In genomic region chr9:36864862-36865813, GRCm38 (mm10) we compare ENCODE assay signal across 15 mouse cellular contexts. TPM values are rescaled to one million over a fixed set of nuclear protein-coding genes. Genes with fewer than 3 reads are reported as not detected.
DNase-seq lines count a peak whose midpoint lies in the region; ATAC-seq and TF ChIP-seq lines count a peak whose summit lies in the region.
"Had no signal": no experiment of that assay in that cellular context is flagged by ENCODE, and none has a peak within 500 bp of the region (broad histone marks: within the 10 kb centered on the region; RNA-seq: fewer than 3 reads in every experiment).

No protein-coding gene starts in this region.

- H3K9me3 ChIP-seq in hindbrain, postnatal 0 days (ENCODE audit: low read length), result no peaks in the 10 kb centered on the region
- H3K9me3 ChIP-seq: heart, embryonic 13.5 days; intestine, embryonic 15.5 days; limb, embryonic 12.5 days; lung, embryonic 15.5 days; stomach, embryonic 15.5 days had no signal

- H3K9ac ChIP-seq in hindbrain, postnatal 0 days (replicated peaks; ENCODE audit: low read length), result no peak overlapping the region
- H3K9ac ChIP-seq: heart, embryonic 13.5 days; intestine, embryonic 15.5 days; limb, embryonic 12.5 days; lung, embryonic 15.5 days; stomach, embryonic 15.5 days had no signal

- H3K4me2 ChIP-seq in hindbrain, postnatal 0 days (ENCODE audit: low read depth, low read length), result no peak overlapping the region
- H3K4me2 ChIP-seq: heart, embryonic 13.5 days; intestine, embryonic 15.5 days; limb, embryonic 12.5 days; lung, embryonic 15.5 days; stomach, embryonic 15.5 days had no signal

- DNase-seq in layer of hippocampus, adult 11-12 months (ENCODE audit: low spot score), result peak; percentile 49
- DNase-seq in layer of hippocampus, adult 9-10 months (ENCODE audit: low spot score), result no peak
- peak; percentile 59 for DNase-seq in 3T3-L1 (ENCODE audit: low read depth, low spot score)
- peak; percentile 35 for DNase-seq in hindbrain, postnatal 0 days (ENCODE audit: low spot score)
- no peak for DNase-seq in thymus, postnatal 25 days
- DNase-seq in adrenal gland, postnatal 14 days, result no peak
- no peak for DNase-seq in cerebellum, adult 11-12 months
- DNase-seq: cerebellum, postnatal 14 days; gastrocnemius, postnatal 10 days had no signal

- H3K4me3 ChIP-seq in cortical plate, adult 2 months (ENCODE audit: insufficient read depth, low read length), result no peak overlapping the region
- no peak overlapping the region for H3K4me3 ChIP-seq in hindbrain, postnatal 0 days (ENCODE audit: low read length)
- H3K4me3 ChIP-seq: heart, embryonic 13.5 days; intestine, embryonic 15.5 days; limb, embryonic 12.5 days; lung, embryonic 15.5 days; stomach, embryonic 15.5 days had no signal

- no peak for TF ChIP-seq CTCF in cortical plate, adult 2 months (IDR thresholded peaks at IDR 0.05; ENCODE audit: extremely low read depth, insufficient read depth, low read length)
- TF ChIP-seq CTCF in hindbrain, postnatal 0 days (IDR thresholded peaks at IDR 0.05; ENCODE audit: low read depth), result no peak

- peaks cover 3% of the 10 kb centered on the region; the same call in 1 of the 2 replicates for H3K4me1 ChIP-seq in cortical plate, adult 2 months (ENCODE audit: control insufficient read depth, insufficient read depth, low read length)
- H3K4me1 ChIP-seq in hindbrain, postnatal 0 days (ENCODE audit: insufficient read depth, low read length), result no peaks in the 10 kb centered on the region
- H3K4me1 ChIP-seq: heart, embryonic 13.5 days; intestine, embryonic 15.5 days; lung, embryonic 15.5 days; stomach, embryonic 15.5 days had no signal

- no peaks in the 10 kb centered on the region for H3K27me3 ChIP-seq in hindbrain, postnatal 0 days (ENCODE audit: insufficient read depth, low read length)
- H3K27me3 ChIP-seq: heart, embryonic 13.5 days; intestine, embryonic 15.5 days; lung, embryonic 15.5 days; stomach, embryonic 15.5 days had no signal

- 0 out of 2 replicates have a peak, but pooled peaks have one; percentile 17 for TF ChIP-seq POLR2A in cortical plate, adult 2 months (IDR thresholded peaks at IDR 0.05; ENCODE audit: extremely low read depth, insufficient read depth, low read length)

- no peak overlapping the region; the same call in 1 of the 2 replicates for H3K27ac ChIP-seq in cortical plate, adult 2 months (ENCODE audit: insufficient read depth, low read length)
- 0 out of 2 replicates have a peak overlapping the region, but pooled peaks have one; percentile 26 for H3K27ac ChIP-seq in hindbrain, postnatal 0 days
- H3K27ac ChIP-seq: heart, embryonic 13.5 days; intestine, embryonic 15.5 days; limb, embryonic 12.5 days; lung, embryonic 15.5 days; stomach, embryonic 15.5 days had no signal

- peak; percentile 69 for ATAC-seq in hindbrain, postnatal 0 days

- H3K36me3 ChIP-seq in hindbrain, postnatal 0 days (ENCODE audit: insufficient read depth, low read length), result peaks cover 59% of the 10 kb centered on the region
- H3K36me3 ChIP-seq: heart, embryonic 13.5 days; intestine, embryonic 15.5 days; limb, embryonic 12.5 days; lung, embryonic 15.5 days; stomach, embryonic 15.5 days had no signal

- WGBS in hindbrain, postnatal 0 days, result 29% methylated on average over 4 of the region's 4 CpGs

RNA-seq across cellular contexts. Expression of gene Fez1, which starts 43.5 kb away (rescaled TPM):
- polyA plus RNA-seq in cortical plate, adult 2 months (2012; rRNA removed), result 318 and 330 TPM in 2 replicates
- total RNA-seq in hindbrain, postnatal 0 days (2014; rRNA removed), result 237 and 300 TPM in 2 replicates
- polyA plus RNA-seq in hindbrain, postnatal 0 days (2015; fragmentation: Nextera tagmentation; extraction: Ambion mirVana), result 464 and 483 TPM in 2 replicates
- 4.9 and 11.2 TPM in 2 replicates for total RNA-seq in adrenal gland, postnatal 14 days (2021)

Comparison
In these comparisons a context has a peak if more than half of its experiments do, and no peak if none do; other contexts are left out.
1. DNase-seq: peak in layer of hippocampus, adult 11-12 months (single experiment), 3T3-L1 (single experiment) and hindbrain, postnatal 0 days (single experiment); none in layer of hippocampus, adult 9-10 months (single experiment), thymus, postnatal 25 days (single experiment), adrenal gland, postnatal 14 days (single experiment) and cerebellum, adult 11-12 months (single experiment).
2. RNA of gene Fez1, which starts 43.5 kb away (total RNA-seq): 237 to 300 TPM in hindbrain, postnatal 0 days; 4.9 to 11.2 TPM in adrenal gland, postnatal 14 days; every median in the first group is over 10 times any median in the second.